Mouse (Mus musculus): ENCODE results near the gene Grtp1.

- TF ChIP-seq CTCF (IDR thresholded peaks at IDR 0.05; ENCODE audit: low read depth) (no peak), EP300 (IDR thresholded peaks at IDR 0.05; ENCODE audit: low read depth) (no peak)
Measured at GRCm38 (mm10) chr8:13209770-13210169, 9.3 kb upstream of the Grtp1 start.

All from liver, postnatal 0 days (tissue).